Mouse (Mus musculus) CH12.LX (cell line): ENCODE results near the gene Gmds. TPM values are rescaled to one million over a fixed set of nuclear protein-coding genes. Genes with fewer than 3 reads are reported as not detected.

Experiments
- DNase-seq: peaks from one replicate; pipeline ENCODE4 v3.0.0-alpha.2; 2013; ENCODE audit errors: extremely low read depth
- H3K27ac ChIP-seq: 2 replicates; pipeline ENCODE4 v1.5.1; 2012; ENCODE audit warnings: low read depth, mild to moderate bottlenecking, control low read depth, moderate library complexity; ENCODE audit not compliant: insufficient read depth
- H3K27me3 ChIP-seq: replicated peaks from 2 replicates; pipeline ENCODE3; 2012; ENCODE audit warnings: inconsistent platforms
- H3K36me3 ChIP-seq, 2 experiments: replicated peaks in 1 of 2; 2 replicates each; pipeline versions ENCODE3 to v1.6.1; 2012; ENCODE audit warnings: inconsistent platforms in 1 of 2, low read length in 1 of 2, mild to moderate bottlenecking in 1 of 2, mixed read lengths in 1 of 2, moderate library complexity in 1 of 2; ENCODE audit not compliant: control insufficient read depth in 1 of 2, insufficient read depth in 1 of 2
- H3K4me1 ChIP-seq, 2 experiments: 2 replicates each; pipeline ENCODE4 v1.6.1; 2012; ENCODE audit warnings: inconsistent platforms in 1 of 2, moderate library complexity in 1 of 2; ENCODE audit not compliant: insufficient read depth in 2 of 2, control insufficient read depth in 1 of 2
- H3K4me2 ChIP-seq: 2 replicates; pipeline ENCODE4 v1.6.1; 2012; ENCODE audit warnings: low read depth, mild to moderate bottlenecking, control low read depth; ENCODE audit not compliant: poor library complexity, insufficient read depth, severe bottlenecking
- H3K4me3 ChIP-seq, 3 experiments: fragments of 150-350 bp in 1 of 3; sonication (generic) in 1 of 3; replicated peaks in 1 of 3; 2 replicates each; pipeline versions ENCODE3 to v1.5.1; 2011 to 2012; ENCODE audit warnings: low read depth in 2 of 3, low read length in 2 of 3, mild to moderate bottlenecking in 2 of 3, moderate library complexity in 2 of 3, control low read depth in 1 of 3, improper control_type of control experiment in 1 of 3, inconsistent platforms in 1 of 3, mixed read lengths in 1 of 3; ENCODE audit not compliant: poor library complexity in 1 of 3
- H3K79me2 ChIP-seq: replicated peaks from 2 replicates; pipeline ENCODE4 v1.6.1; 2012; ENCODE audit warnings: mild to moderate bottlenecking, moderate library complexity; ENCODE audit not compliant: control insufficient read depth, poor library complexity, insufficient read depth, severe bottlenecking; ENCODE audit errors: extremely low read depth
- H3K9ac ChIP-seq: 2 replicates; pipeline ENCODE4 v1.6.1; 2012; ENCODE audit warnings: low read depth, mild to moderate bottlenecking, control low read depth, moderate library complexity; ENCODE audit not compliant: insufficient read depth
- H3K9me3 ChIP-seq: replicated peaks from 2 replicates; pipeline ENCODE3; 2012; ENCODE audit warnings: low read length, inconsistent platforms, mixed read lengths
- BHLHE40 ChIP-seq: IDR thresholded peaks from 2 replicates; pipeline ENCODE4 v1.6.1; 2011; ENCODE audit warnings: mild to moderate bottlenecking, low read depth, low read length, improper control_type of control experiment
- GABPA ChIP-seq: IDR thresholded peaks from 2 replicates; pipeline ENCODE4 v1.6.1; 2012; ENCODE audit warnings: low read depth, low read length, improper control_type of control experiment, inconsistent platforms; ENCODE audit not compliant: insufficient replicate concordance
- HCFC1 ChIP-seq: IDR thresholded peaks from 2 replicates; pipeline ENCODE4 v1.6.1; 2012; ENCODE audit warnings: low read depth, mild to moderate bottlenecking, inconsistent platforms, low read length, improper control_type of control experiment
- IRF4 ChIP-seq: IDR thresholded peaks from 2 replicates; pipeline ENCODE4 v1.6.1; 2014; ENCODE audit warnings: low read depth, mild to moderate bottlenecking, inconsistent platforms, low read length, improper control_type of control experiment
- JUND ChIP-seq: conservative IDR thresholded peaks from 2 replicates; pipeline ENCODE4 v1.6.1; 2011; ENCODE audit warnings: low read depth, low read length, improper control_type of control experiment
- MAFK ChIP-seq: IDR thresholded peaks from 2 replicates; pipeline ENCODE4 v1.6.1; 2011; ENCODE audit warnings: low read length, improper control_type of control experiment; ENCODE audit not compliant: insufficient replicate concordance
- MAX ChIP-seq: IDR thresholded peaks from 2 replicates; pipeline ENCODE4 v1.6.1; 2011; ENCODE audit warnings: low read length, improper control_type of control experiment
- MEF2A ChIP-seq: IDR thresholded peaks from 2 replicates; pipeline ENCODE4 v1.6.1; 2014; ENCODE audit warnings: low read depth, mild to moderate bottlenecking, inconsistent platforms, low read length, improper control_type of control experiment, borderline replicate concordance
- MYC ChIP-seq: IDR thresholded peaks from 2 replicates; pipeline ENCODE4 v1.6.1; 2011; ENCODE audit warnings: low read depth, mild to moderate bottlenecking, improper control_type of control experiment, low read length
- NRF1 ChIP-seq: IDR thresholded peaks from 2 replicates; pipeline ENCODE4 v1.6.1; 2014; ENCODE audit warnings: low read depth, mild to moderate bottlenecking, inconsistent platforms, low read length, improper control_type of control experiment, moderate library complexity
- RCOR1 ChIP-seq: conservative IDR thresholded peaks from 2 replicates; pipeline ENCODE4 v1.6.1; 2012; ENCODE audit warnings: low read depth, mild to moderate bottlenecking, inconsistent platforms, low read length, improper control_type of control experiment
- SIN3A ChIP-seq: IDR thresholded peaks from 2 replicates; pipeline ENCODE4 v1.6.1; 2012; ENCODE audit warnings: low read length, improper control_type of control experiment, inconsistent platforms
- UBTF ChIP-seq: IDR thresholded peaks from 2 replicates; pipeline ENCODE4 v1.6.1; 2012; ENCODE audit warnings: low read depth, mild to moderate bottlenecking, inconsistent platforms, low read length, improper control_type of control experiment, moderate library complexity
- USF2 ChIP-seq: conservative IDR thresholded peaks from 2 replicates; pipeline ENCODE4 v1.6.1; 2011; ENCODE audit warnings: low read depth, low read length, improper control_type of control experiment
- dilution Hi-C: fragments of 300-500 bp; cut with MboI; formaldehyde crosslinking; loops from 2 replicates; pipeline ENCODE4 v1.14.3; 2020; ENCODE audit warnings: low sequenced_read_pairs; ENCODE audit not compliant: extremely low pct_unique_long_range_greater_than_20kb, extremely low pct_ligation_motif_present
- in situ Hi-C: fragments of 300-500 bp; cut with MboI; formaldehyde crosslinking; loops from 3 replicates; pipeline ENCODE4 v1.14.3; 2019; ENCODE audit warnings: low sequenced_read_pairs, low pct_ligation_motif_present, low pct_unique_long_range_greater_than_20kb, mixed read lengths
- polyA plus RNA-seq: library from polyadenylated mRNA; unstranded; fragments of >175 nt; gene quantifications from 2 replicates; pipeline ENCODE4 v1.2.1, GENCODE M21; 2012; ENCODE audit warnings: low read depth; ENCODE audit not compliant: insufficient read length
- total RNA-seq, 2 experiments: library from RNA; depleted of rRNA; stranded (reverse); fragments of 300-350 nt in 1 of 2; fragments of >200 nt in 1 of 2; gene quantifications; 2 replicates each; pipeline ENCODE4 v1.2.3; 2012 to 2014

Gene Gmds
- total and polyA plus RNA-seq, 3 experiments, result 11.0 to 19.3 (median 15.1) TPM

GRCm38 (mm10) chr13:31780299-31780698, 558.2 kb downstream of the Gmds start:
- no peaks in the 10 kb centered on the region for H3K79me2 ChIP-seq
- H3K4me1 ChIP-seq, result 0 out of 4 replicates have a peak, but pooled peaks cover 0 to 4% of the 10 kb centered on the region in 2 experiments
- dilution Hi-C loops, result no loop called here
- H3K27me3 ChIP-seq, result no peaks in the 10 kb centered on the region
- in situ Hi-C loops, result loop anchor here (25.0 kb wide), 1 partner anchor 907 kb away; no protein-coding TSS in a partner anchor
- no peaks in the 10 kb centered on the region for H3K9me3 ChIP-seq
- no peaks in the 10 kb centered on the region for H3K36me3 ChIP-seq
- TF ChIP-seq MEF2A, result no peak
- no peak for TF ChIP-seq NRF1
- TF ChIP-seq SIN3A, result no peak
- TF ChIP-seq MYC, result no peak
- no peak for TF ChIP-seq HCFC1
- TF ChIP-seq, all 38 proteins: peak for 0
- DNase-seq, result no peak
- Histone ChIP-seq H3K27ac (no peak overlapping the region), H3K9ac (no peak overlapping the region), H3K4me2 (no peak overlapping the region), H3K4me3 (no peak overlapping the region)

- no peak overlapping the region for H3K9ac ChIP-seq
- H3K9me3 ChIP-seq, result no peaks in the 10 kb centered on the region
- no peaks in the 10 kb centered on the region for H3K27me3 ChIP-seq
- H3K4me1 ChIP-seq, result 0 out of 4 replicates have a peak, but pooled peaks cover 0 to 4% of the 10 kb centered on the region in 2 experiments
- H3K27ac ChIP-seq, result no peak overlapping the region
- no peaks in the 10 kb centered on the region for H3K79me2 ChIP-seq
- H3K36me3 ChIP-seq, result no peaks in the 10 kb centered on the region
- H3K4me3 ChIP-seq, result no peak overlapping the region
- TF ChIP-seq GABPA (no peak), USF2 (no peak), RCOR1 (no peak), MYC (no peak), UBTF (no peak), MAFK (no peak), JUND (no peak)
- dilution Hi-C loops (no loop called here), in situ Hi-C loops (loop anchor here (25.0 kb wide), 1 partner anchor 908 kb away; no protein-coding TSS in a partner anchor)
- no peak overlapping the region for H3K4me2 ChIP-seq
- no peak for DNase-seq
These were observed 559.1 kb downstream of the Gmds start for GRCm38 (mm10) chr13:31779281-31779981.

- Histone ChIP-seq H3K9ac (no peak overlapping the region), H3K4me2 (no peak overlapping the region), H3K36me3 (no peaks in the 10 kb centered on the region), H3K79me2 (no peaks in the 10 kb centered on the region), H3K4me1 (peaks cover 2 to 11% of the 10 kb centered on the region in 2 experiments; a peak in 2 of 4 replicates), H3K27me3 (no peaks in the 10 kb centered on the region), H3K27ac (no peak overlapping the region), H3K4me3 (no peak overlapping the region), H3K9me3 (no peaks in the 10 kb centered on the region)
- dilution Hi-C loops (no loop called here), in situ Hi-C loops (loop anchor here (25.0 kb wide), 1 partner anchor 912 kb away; no protein-coding TSS in a partner anchor)
- DNase-seq, result no peak
- TF ChIP-seq IRF4, result no peak
- no peak for TF ChIP-seq BHLHE40
- no peak for TF ChIP-seq MAX
- TF ChIP-seq UBTF, result no peak
- no peak for TF ChIP-seq NRF1
These were observed 562.8 kb downstream of the Gmds start for GRCm38 (mm10) chr13:31775762-31776161.
